Mouse (Mus musculus) layer of hippocampus, adult 9-10 months (tissue): ENCODE data around the gene Guca1b.

Source experiments
- DNase-seq: peaks from one replicate; pipeline ENCODE4 v3.0.0; 2022; ENCODE audit warnings: low spot score

Gene Guca1b

GRCm38 (mm10) chr17:47385145-47385544 lies at the start of gene Guca1b:
Guca1b (plus strand) TSS chr17:47385393.
- DNase-seq: no peak

- no peak for DNase-seq
These were observed 42.1 kb upstream of the Guca1b start for GRCm38 (mm10) chr17:47343121-47343520.

GRCm38 (mm10) chr17:47349721-47350319 lies 35.4 kb upstream of the Guca1b start:
- DNase-seq: no peak

- DNase-seq: peak; percentile 17
These were observed 25.2 kb upstream of the Guca1b start for GRCm38 (mm10) chr17:47359964-47360363.

GRCm38 (mm10) chr17:47361343-47361742 lies 23.9 kb upstream of the Guca1b start:
- DNase-seq: no peak

- peak; percentile 82 for DNase-seq
These were observed 16.6 kb upstream of the Guca1b start, which contains the start of gene Mrps10 for GRCm38 (mm10) chr17:47368401-47369086. Mrps10 (plus strand) TSS chr17:47368887.

GRCm38 (mm10) chr17:47369087-47369443 lies 16.1 kb upstream of the Guca1b start:
- DNase-seq: no peak

GRCm38 (mm10) chr17:47371451-47371850 lies 13.7 kb upstream of the Guca1b start:
- peak; percentile 65 for DNase-seq

GRCm38 (mm10) chr17:47373991-47374390 lies 11.2 kb upstream of the Guca1b start:
- no peak for DNase-seq

GRCm38 (mm10) chr17:47376779-47377280 lies 8.4 kb upstream of the Guca1b start:
- no peak for DNase-seq

GRCm38 (mm10) chr17:47378133-47378532 lies 7.1 kb upstream of the Guca1b start:
- DNase-seq: no peak

GRCm38 (mm10) chr17:47381917-47382316 lies 3.3 kb upstream of the Guca1b start:
- no peak for DNase-seq

GRCm38 (mm10) chr17:47383266-47383665 lies 1.9 kb upstream of the Guca1b start:
- DNase-seq: no peak

GRCm38 (mm10) chr17:47384064-47384463 lies 1.1 kb upstream of the Guca1b start:
- DNase-seq: no peak

GRCm38 (mm10) chr17:47386649-47387048 lies 1.5 kb downstream of the Guca1b start:
- DNase-seq: no peak

GRCm38 (mm10) chr17:47394223-47394869 lies 9.2 kb downstream of the Guca1b start:
- no peak for DNase-seq

GRCm38 (mm10) chr17:47395376-47395913 lies 10.3 kb downstream of the Guca1b start:
- no peak for DNase-seq

GRCm38 (mm10) chr17:47399091-47399490 lies 13.9 kb downstream of the Guca1b start:
- DNase-seq: no peak

- no peak for DNase-seq
These were observed 15.3 kb downstream of the Guca1b start, which contains the start of gene Guca1a for GRCm38 (mm10) chr17:47400451-47400850. Guca1a (minus strand) TSS chr17:47400584.

- no peak for DNase-seq
These were observed 22.7 kb downstream of the Guca1b start for GRCm38 (mm10) chr17:47407717-47408557.

- no peak for DNase-seq
These were observed 23.3 kb downstream of the Guca1b start for GRCm38 (mm10) chr17:47408558-47408898.
